ENCODE assay signal across 23 mouse cellular contexts in genomic region chr14:60358347-60358746, GRCm38 (mm10). TPM values are rescaled to one million over a fixed set of nuclear protein-coding genes. Genes with fewer than 3 reads are reported as not detected.
DNase-seq lines count a peak whose midpoint lies in the region; ATAC-seq lines count a peak whose summit lies in the region.
"Had no signal": no experiment of that assay in that cellular context is flagged by ENCODE, and none has a peak within 500 bp of the region (broad histone marks: within the 10 kb centered on the region; RNA-seq: fewer than 3 reads in every experiment).

No protein-coding gene starts in this region.

- DNase-seq in cerebellum, adult 11-12 months = peak; percentile 11
- DNase-seq in cerebellum, adult 9-11 months = no peak
- DNase-seq in layer of hippocampus, adult 11-12 months (ENCODE audit: low spot score) = peak; percentile 61
- no peak for DNase-seq in layer of hippocampus, postnatal 14 days (ENCODE audit: low spot score in 2 of 2)
- peak; percentile 9 for DNase-seq in lung, postnatal 10 days
- no peak for DNase-seq in lung, postnatal 36 days
- DNase-seq in brain, adult 2 months (ENCODE audit: low read depth, low spot score) = peak; percentile 88
- DNase-seq: adrenal gland, adult 8-10 months; adrenal gland, postnatal 36 days; B cell, adult 2 months; cerebellum, adult 11 months; cerebellum, postnatal 14 days; gastrocnemius, postnatal 36 days; heart, adult 18-20 months; heart, postnatal 14 days had no signal

- H3K4me1 ChIP-seq in hindbrain, embryonic 16.5 days (ENCODE audit: control insufficient read depth, insufficient read depth, low read depth, low read length) = peaks cover 2% of the 10 kb centered on the region
- H3K4me1 ChIP-seq: heart, embryonic 15.5 days had no signal

- 83% methylated on average over 5 of the region's 5 CpGs for WGBS in hindbrain, embryonic 16.5 days

- ATAC-seq in hindbrain, embryonic 16.5 days = no peak
- ATAC-seq: CD4-positive, CD25-positive, alpha-beta regulatory T cell, adult 4 months; forebrain, embryonic 16.5 days had no signal

- H3K4me2 ChIP-seq in hindbrain, embryonic 16.5 days (ENCODE audit: low read length) = no peak overlapping the region
- H3K4me2 ChIP-seq: embryonic facial prominence, embryonic 12.5 days; heart, embryonic 11.5 days; heart, embryonic 15.5 days; hindbrain, embryonic 13.5 days had no signal

- no peaks in the 10 kb centered on the region for H3K9me3 ChIP-seq in hindbrain, embryonic 16.5 days (ENCODE audit: control insufficient read depth, low read length)
- H3K9me3 ChIP-seq: embryonic facial prominence, embryonic 12.5 days; G1E; heart, embryonic 15.5 days; hindbrain, embryonic 13.5 days had no signal

- H3K27ac ChIP-seq in hindbrain, embryonic 16.5 days (ENCODE audit: low read depth, low read length) = no peak overlapping the region
- H3K27ac ChIP-seq: embryonic facial prominence, embryonic 12.5 days; heart, embryonic 15.5 days; hindbrain, embryonic 13.5 days had no signal

- H3K9ac ChIP-seq in hindbrain, embryonic 16.5 days (ENCODE audit: low read depth, low read length) = no peak overlapping the region
- H3K9ac ChIP-seq: embryonic facial prominence, embryonic 12.5 days; heart, embryonic 15.5 days; hindbrain, embryonic 13.5 days had no signal

- no peaks in the 10 kb centered on the region for H3K27me3 ChIP-seq in hindbrain, embryonic 16.5 days (replicated peaks; ENCODE audit: control insufficient read depth, insufficient read depth, low read length)
- H3K27me3 ChIP-seq: embryonic facial prominence, embryonic 12.5 days; heart, embryonic 15.5 days; hindbrain, embryonic 13.5 days had no signal

- H3K4me3 ChIP-seq in hindbrain, embryonic 16.5 days (ENCODE audit: low read length) = no peak overlapping the region
- H3K4me3 ChIP-seq: embryonic facial prominence, embryonic 12.5 days; heart, embryonic 15.5 days; hindbrain, embryonic 13.5 days had no signal

- no peaks in the 10 kb centered on the region for H3K36me3 ChIP-seq in hindbrain, embryonic 16.5 days (ENCODE audit: control insufficient read depth, insufficient read depth, low read length)
- H3K36me3 ChIP-seq: embryonic facial prominence, embryonic 12.5 days; G1E; heart, embryonic 15.5 days; hindbrain, embryonic 13.5 days had no signal

RNA-seq across cellular contexts. Expression of gene Amer2, which starts 14.7 kb away (rescaled TPM):
- total RNA-seq in layer of hippocampus, postnatal 14 days (2021) = 10 to 100 TPM; 44.0 to 44.2 TPM
- polyA plus RNA-seq in hindbrain, embryonic 16.5 days (2015; fragmentation: Nextera tagmentation; extraction: Ambion mirVana) = 19.3 and 21.2 TPM in 2 replicates
- total RNA-seq: gastrocnemius, postnatal 36 days; heart, adult 18-20 months; heart, postnatal 14 days had no signal
- polyA plus RNA-seq: CD4-positive, CD25-positive, alpha-beta regulatory T cell, adult 4 months; G1E had no signal

Comparison
In these comparisons a context has a peak if more than half of its experiments do, and no peak if none do; other contexts are left out.
1. DNase-seq: peak in cerebellum, adult 11-12 months (single experiment), layer of hippocampus, adult 11-12 months (single experiment), lung, postnatal 10 days (single experiment) and brain, adult 2 months (single experiment); none in cerebellum, adult 9-11 months (single experiment), layer of hippocampus, postnatal 14 days (0 of 2) and lung, postnatal 36 days (single experiment).